Mouse (Mus musculus) liver, embryonic 16.5 days (tissue): ENCODE data around the gene Epha3. TPM values are rescaled to one million over a fixed set of nuclear protein-coding genes. Genes with fewer than 3 reads are reported as not detected.

ENCODE experiments used
- ATAC-seq: fragments of 200-750 bp; cut with Nextera tagmentation; 2 replicates; pipeline ENCODE4 v1.8.0; 2017; ENCODE audit warnings: low read depth, mild to moderate bottlenecking, moderate number of reproducible peaks, moderate library complexity
- H3K27ac ChIP-seq: fragments of 300-500 bp; sonication (generic); 2 replicates; pipeline ENCODE4 v1.5.1; 2014; ENCODE audit warnings: mild to moderate bottlenecking, low read length
- H3K27me3 ChIP-seq: fragments of 300-500 bp; sonication (generic); 2 replicates; pipeline ENCODE4 v1.6.1; 2014; ENCODE audit warnings: low read depth, low read length, mixed read lengths; ENCODE audit not compliant: control insufficient read depth, insufficient read depth
- H3K36me3 ChIP-seq: fragments of 300-500 bp; sonication (generic); 2 replicates; pipeline ENCODE4 v1.6.1; 2014; ENCODE audit warnings: mild to moderate bottlenecking; ENCODE audit not compliant: control insufficient read depth, insufficient read depth
- H3K4me1 ChIP-seq: fragments of 300-500 bp; sonication (generic); 2 replicates; pipeline ENCODE4 v1.6.1; 2014; ENCODE audit warnings: low read depth, low read length, mixed read lengths; ENCODE audit not compliant: control insufficient read depth
- H3K4me2 ChIP-seq: fragments of 300-500 bp; sonication (generic); 2 replicates; pipeline ENCODE4 v1.6.1; 2014; ENCODE audit warnings: low read depth, low read length, mixed read lengths
- H3K4me3 ChIP-seq: fragments of 300-500 bp; sonication (generic); 2 replicates; pipeline ENCODE4 v1.5.1; 2014; ENCODE audit warnings: low read depth, mild to moderate bottlenecking, low read length
- H3K9ac ChIP-seq: fragments of 300-500 bp; sonication (generic); 2 replicates; pipeline ENCODE4 v1.6.1; 2014; ENCODE audit warnings: low read depth, low read length
- H3K9me3 ChIP-seq: fragments of 300-500 bp; sonication (generic); replicated peaks from 2 replicates; pipeline ENCODE4 v1.6.1; 2016; ENCODE audit warnings: low read length; ENCODE audit not compliant: control insufficient read depth
- WGBS: fragments of 180-500 bp; shearing (Covaris S2); extraction: QIAGEN DNeasy Blood & Tissue Kit; methylation state at CpG from one replicate; pipeline ENCODE4 v1.1.7; 2014; ENCODE audit not compliant: insufficient replicate concordance; 5-methylcytosine and 5-hydroxymethylcytosine counted together
- polyA plus RNA-seq: library from polyadenylated mRNA; unstranded; fragments of >200 nt; fragmentation: Nextera tagmentation; extraction: Ambion mirVana; gene quantifications from 2 replicates; pipeline ENCODE4 v1.2.1, GENCODE M21; 2015

The Epha3 gene
- polyA plus RNA-seq, result 0.79 and 0.81 TPM in 2 replicates

DNA sequence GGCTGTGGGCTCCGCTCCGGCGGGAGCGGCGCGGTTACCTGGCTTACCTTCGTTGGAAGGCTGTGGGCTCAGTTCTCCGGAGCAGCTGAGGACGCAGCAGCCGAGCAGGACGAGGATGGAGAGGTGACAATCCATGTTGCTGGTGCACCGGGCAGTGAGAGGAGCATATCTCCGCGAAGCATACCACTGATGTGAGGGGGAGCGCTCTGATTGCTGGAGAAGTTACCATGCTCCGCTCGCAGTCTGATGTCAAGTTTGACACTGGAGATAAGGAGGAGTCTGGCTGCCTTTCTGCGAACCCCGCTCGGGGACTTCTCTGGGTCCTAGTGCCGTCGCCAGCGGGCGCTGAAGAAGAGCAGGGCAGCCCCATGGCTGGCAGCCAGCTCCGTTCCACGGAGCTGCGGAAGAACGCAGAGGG, at the start of gene Epha3:
Gene Epha3, minus strand, starts transcription at position 263 of the 418 bp plus-strand sequence.
- H3K9me3 ChIP-seq, result no peaks in the 10 kb centered on the region
- no peak for ATAC-seq
- peak within 1 kb of the TSS; percentile 50 for H3K4me3 ChIP-seq
- H3K27ac ChIP-seq, result no peak within 1 kb of the TSS
- H3K27me3 ChIP-seq, result peaks cover 6% of the 10 kb centered on the region; the same call in 1 of the 2 replicates
- H3K36me3 ChIP-seq, result no peaks in the 10 kb centered on the region
- under 1% methylated on average over 28 of the region's 28 CpGs for WGBS
- H3K9ac ChIP-seq, result no peak within 1 kb of the TSS
- peak within 1 kb of the TSS; percentile 54 for H3K4me2 ChIP-seq
- H3K4me1 ChIP-seq, result no peaks in the 10 kb centered on the region

- H3K4me3 ChIP-seq, result no peak overlapping the region
- H3K27ac ChIP-seq, result no peak overlapping the region
- no peak overlapping the region for H3K4me2 ChIP-seq
- H3K9ac ChIP-seq, result no peak overlapping the region
- no peaks in the 10 kb centered on the region for H3K27me3 ChIP-seq
- no peaks in the 10 kb centered on the region for H3K9me3 ChIP-seq
- 56% methylated on average over 13 of the region's 13 CpGs for WGBS
- no peaks in the 10 kb centered on the region for H3K36me3 ChIP-seq
- H3K4me1 ChIP-seq, result no peaks in the 10 kb centered on the region
- no peak for ATAC-seq
Measured at GRCm38 (mm10) chr16:63903425-63903824, 39.5 kb upstream of the Epha3 start.

DNA sequence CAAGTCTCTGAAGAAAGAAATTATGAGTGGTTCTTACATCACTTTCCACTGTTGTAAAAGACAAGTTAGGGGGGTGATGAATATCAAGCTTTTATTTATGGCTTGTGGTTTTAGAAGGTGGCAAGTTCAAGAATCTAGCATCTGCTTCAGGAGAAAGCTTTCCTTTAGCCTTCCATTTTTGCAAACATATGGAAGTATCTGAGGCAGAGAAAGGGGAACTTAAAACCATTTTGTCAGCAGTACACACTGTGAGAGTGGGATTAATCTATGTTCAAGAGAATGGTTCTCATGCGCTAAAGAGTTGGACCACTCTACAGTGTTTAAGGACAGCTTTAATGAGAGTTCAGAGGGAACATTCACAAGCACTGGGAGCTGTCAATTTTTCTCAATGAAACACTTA, 17.2 kb upstream of the Epha3 start:
- Histone ChIP-seq H3K4me3 (no peak overlapping the region), H3K9ac (no peak overlapping the region), H3K27ac (no peak overlapping the region), H3K36me3 (no peaks in the 10 kb centered on the region), H3K4me1 (no peaks in the 10 kb centered on the region), H3K4me2 (no peak overlapping the region), H3K27me3 (no peaks in the 10 kb centered on the region), H3K9me3 (no peaks in the 10 kb centered on the region)
- 61% methylated on average over 1 of the region's 1 CpGs for WGBS
- ATAC-seq, result no peak

- H3K9ac ChIP-seq, result no peak overlapping the region
- no peaks in the 10 kb centered on the region for H3K4me1 ChIP-seq
- H3K9me3 ChIP-seq, result no peaks in the 10 kb centered on the region
- ATAC-seq, result no peak
- no peak overlapping the region for H3K4me2 ChIP-seq
- WGBS, result 9% methylated on average over 7 of the region's 7 CpGs
- H3K36me3 ChIP-seq, result no peaks in the 10 kb centered on the region
- no peak overlapping the region for H3K4me3 ChIP-seq
- H3K27ac ChIP-seq, result no peak overlapping the region
- no peaks in the 10 kb centered on the region for H3K27me3 ChIP-seq
Measured at GRCm38 (mm10) chr16:63872313-63872712, 8.3 kb upstream of the Epha3 start.

DNA sequence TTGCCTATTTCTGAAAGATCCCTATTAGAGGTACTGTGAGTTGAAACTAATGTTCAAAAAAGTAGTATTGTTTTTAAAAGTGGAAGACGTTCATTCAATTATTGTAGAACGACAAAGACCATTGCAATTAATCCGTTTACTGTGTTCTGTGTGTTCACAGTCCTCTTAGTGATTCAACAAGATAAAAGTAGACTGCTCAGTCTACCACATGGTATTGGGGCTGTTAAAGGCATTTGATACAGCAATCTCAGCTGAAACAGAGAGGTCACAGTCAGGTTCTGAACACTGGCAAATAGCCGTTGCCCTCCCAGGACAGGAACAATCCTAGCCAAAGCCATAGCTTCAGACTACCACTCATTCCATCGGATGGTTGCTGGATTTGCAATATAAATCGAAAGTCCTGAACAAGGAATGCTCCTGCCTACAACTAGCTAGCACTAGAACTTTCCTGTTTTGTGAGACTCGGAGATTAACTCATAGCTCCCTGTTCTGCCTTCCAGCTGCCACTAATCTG, 545 bp upstream of the Epha3 start:
- Histone ChIP-seq H3K9me3 (no peaks in the 10 kb centered on the region), H3K27ac (no peak overlapping the region), H3K36me3 (no peaks in the 10 kb centered on the region), H3K4me2 (peak overlapping the region; percentile 54), H3K4me3 (peak overlapping the region; percentile 50; the same call in 1 of the 2 replicates), H3K9ac (no peak overlapping the region), H3K27me3 (peaks cover 6% of the 10 kb centered on the region; the same call in 1 of the 2 replicates), H3K4me1 (no peaks in the 10 kb centered on the region)
- 25% methylated on average over 7 of the region's 7 CpGs for WGBS
- no peak for ATAC-seq

DNA sequence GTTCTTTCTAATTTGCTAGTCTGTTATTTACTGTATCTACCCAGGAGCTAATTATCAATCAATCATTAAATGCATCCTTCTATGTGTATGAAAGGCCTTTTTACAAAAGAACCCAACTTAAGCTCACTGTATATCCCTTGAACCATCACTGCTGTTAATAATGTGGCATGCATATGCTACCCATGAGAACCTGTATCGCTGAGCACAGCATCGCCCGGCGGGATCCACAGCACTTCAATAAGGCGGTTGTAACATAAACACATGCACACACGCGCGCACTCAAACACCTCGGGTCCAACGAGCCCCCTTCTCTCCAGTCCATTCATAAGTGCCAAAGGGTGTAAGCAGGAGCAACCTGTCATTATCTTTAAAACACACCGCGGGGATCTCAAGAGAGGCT, 794 bp downstream of the Epha3 start:
- WGBS, result 5% methylated on average over 12 of the region's 12 CpGs
- Histone ChIP-seq H3K9me3 (no peaks in the 10 kb centered on the region), H3K27ac (no peak overlapping the region), H3K9ac (no peak overlapping the region), H3K4me2 (no peak overlapping the region), H3K4me1 (no peaks in the 10 kb centered on the region), H3K4me3 (no peak overlapping the region), H3K36me3 (no peaks in the 10 kb centered on the region), H3K27me3 (peaks cover 6% of the 10 kb centered on the region; the same call in 1 of the 2 replicates)
- ATAC-seq, result no peak

GRCm38 (mm10) chr16:63857561-63857960, 6.4 kb downstream of the Epha3 start:
- Histone ChIP-seq H3K27me3 (peaks cover 7% of the 10 kb centered on the region), H3K27ac (no peak overlapping the region), H3K4me1 (no peaks in the 10 kb centered on the region), H3K9me3 (no peaks in the 10 kb centered on the region), H3K9ac (no peak overlapping the region), H3K4me2 (peak overlapping the region; percentile 21), H3K36me3 (no peaks in the 10 kb centered on the region), H3K4me3 (peak overlapping the region; percentile 37; the same call in 1 of the 2 replicates)
- ATAC-seq, result no peak
- WGBS, result under 1% methylated on average over 11 of the region's 11 CpGs

- Histone ChIP-seq H3K4me3 (peak overlapping the region; percentile 37), H3K4me1 (no peaks in the 10 kb centered on the region), H3K9ac (no peak overlapping the region), H3K4me2 (peak overlapping the region; percentile 21), H3K27ac (no peak overlapping the region), H3K9me3 (no peaks in the 10 kb centered on the region), H3K27me3 (peaks cover 7% of the 10 kb centered on the region), H3K36me3 (no peaks in the 10 kb centered on the region)
- WGBS, result 2% methylated on average over 33 of the region's 33 CpGs
- 0 out of 2 replicates have a peak, but pooled peaks have one; percentile 16 for ATAC-seq
Measured at GRCm38 (mm10) chr16:63856658-63857552, 7.1 kb downstream of the Epha3 start.

GRCm38 (mm10) chr16:63850297-63850696, 13.7 kb downstream of the Epha3 start:
- Histone ChIP-seq H3K9me3 (no peaks in the 10 kb centered on the region), H3K27me3 (no peaks in the 10 kb centered on the region), H3K4me2 (no peak overlapping the region), H3K36me3 (no peaks in the 10 kb centered on the region), H3K4me3 (no peak overlapping the region), H3K9ac (no peak overlapping the region), H3K27ac (no peak overlapping the region), H3K4me1 (no peaks in the 10 kb centered on the region)
- WGBS, result 54% methylated on average over 3 of the region's 3 CpGs
- no peak for ATAC-seq
